Mouse (Mus musculus): ENCODE data around the gene Gm21891. TPM values are rescaled to one million over a fixed set of nuclear protein-coding genes. Genes with fewer than 3 reads are reported as not detected.

Gm21891 gene
- not detected in 2 replicates for total RNA-seq (2023)

DNA sequence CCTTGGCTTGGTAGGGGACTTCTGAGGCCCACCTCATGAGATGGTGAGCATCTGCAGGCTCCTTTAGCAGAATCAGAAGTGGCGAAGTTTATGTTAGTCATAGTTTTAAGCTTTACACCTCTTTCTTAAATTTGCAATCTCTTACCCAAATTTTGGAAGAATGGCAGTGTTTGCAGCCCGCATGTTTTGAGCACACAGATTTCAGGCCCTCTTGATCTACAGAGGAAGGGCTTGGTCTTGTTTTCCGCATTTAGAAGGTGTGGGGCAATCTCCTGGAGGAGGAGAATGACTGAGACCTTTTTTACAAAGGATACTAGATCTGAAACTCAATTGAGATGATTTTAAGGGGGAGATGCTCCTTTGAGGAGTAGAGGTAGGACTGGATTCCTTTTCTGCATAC is at the start of gene Gm21891:
TSS of gene Gm21891 (minus strand) at position 101 of the 400 bp plus-strand sequence.

DNA sequence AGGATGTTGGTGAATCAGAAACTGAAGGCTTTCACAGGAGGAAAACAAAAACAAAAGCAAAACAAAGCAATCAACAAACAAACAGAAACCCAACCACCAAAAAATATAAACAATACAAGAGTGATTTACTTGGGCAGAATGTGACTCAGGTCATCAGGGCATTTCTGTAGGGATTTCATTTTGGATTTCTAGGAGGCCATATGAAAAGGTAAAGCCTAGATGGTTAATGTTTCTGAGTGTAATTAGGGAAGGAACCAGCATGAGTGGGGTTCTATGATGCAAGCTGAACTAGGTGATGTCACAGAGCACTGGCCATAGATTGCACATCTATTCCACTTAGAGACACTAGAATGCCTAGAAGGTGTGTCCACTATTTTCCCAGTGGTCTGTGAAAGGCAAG is 28.4 kb upstream of the Gm21891 start, which contains the start of gene Gm21425:
TSS of gene Gm21425 (plus strand) at position 301 of the 400 bp plus-strand sequence.

Other genes starting within 250 kb of the Gm21891 start
- gene Gm20807, start 90.6 kb downstream of the Gm21891 start, total RNA-seq (2023), result not detected in 2 replicates
- not detected in 2 replicates for gene Gm21425, start 28.5 kb upstream of the Gm21891 start, total RNA-seq (2023)
- not detected in 2 replicates for gene Gm21828, start 90.4 kb upstream of the Gm21891 start, total RNA-seq (2023)
- gene Gm21440, start 118.9 kb upstream of the Gm21891 start, total RNA-seq (2023), result not detected in 2 replicates
- gene Gm21454, start 119.0 kb upstream of the Gm21891 start, total RNA-seq (2023), result not detected in 2 replicates
- not detected in 2 replicates for gene Gm21725, start 215.6 kb upstream of the Gm21891 start, total RNA-seq (2023)